Mouse (Mus musculus) lung, embryonic 15.5 days (tissue): ENCODE data around the gene Asdurf. TPM values are rescaled to one million over a fixed set of nuclear protein-coding genes. Genes with fewer than 3 reads are reported as not detected.

ENCODE experiments used
- ATAC-seq: fragments of 200-750 bp; cut with Nextera tagmentation; 2 replicates; pipeline ENCODE4 v1.8.0; 2017; ENCODE audit warnings: moderate number of reproducible peaks, borderline replicate concordance; ENCODE audit not compliant: low FRiP score, low TSS enrichment; ENCODE audit errors: extremely low read depth
- H3K27ac ChIP-seq: fragments of 300-500 bp; sonication (generic); 2 replicates; pipeline ENCODE4 v1.5.1; 2015; ENCODE audit warnings: moderate library complexity, mild to moderate bottlenecking, inconsistent platforms
- H3K27me3 ChIP-seq: fragments of 300-500 bp; sonication (generic); 2 replicates; pipeline ENCODE4 v1.6.1; 2015; ENCODE audit warnings: inconsistent platforms
- H3K36me3 ChIP-seq: fragments of 300-500 bp; sonication (generic); 2 replicates; pipeline ENCODE4 v1.6.1; 2015; ENCODE audit warnings: inconsistent platforms
- H3K4me1 ChIP-seq: fragments of 300-500 bp; sonication (generic); 2 replicates; pipeline ENCODE4 v1.6.1; 2015; ENCODE audit warnings: inconsistent platforms
- H3K4me2 ChIP-seq: fragments of 300-500 bp; sonication (generic); 2 replicates; pipeline ENCODE4 v1.6.1; 2015; ENCODE audit warnings: inconsistent platforms, mild to moderate bottlenecking, moderate library complexity
- H3K4me3 ChIP-seq: fragments of 300-500 bp; sonication (generic); 2 replicates; pipeline ENCODE4 v1.5.1; 2015; ENCODE audit warnings: mild to moderate bottlenecking, inconsistent platforms
- H3K9ac ChIP-seq: fragments of 300-500 bp; sonication (generic); 2 replicates; pipeline ENCODE4 v1.6.1; 2015; ENCODE audit warnings: inconsistent platforms
- H3K9me3 ChIP-seq: fragments of 300-500 bp; sonication (generic); 2 replicates; pipeline ENCODE4 v1.6.1; 2016; ENCODE audit warnings: inconsistent platforms
- WGBS: fragments of 180-500 bp; shearing (Covaris S2); methylation state at CpG from one replicate; pipeline ENCODE4 v1.1.7; 2015; 5-methylcytosine and 5-hydroxymethylcytosine counted together
- polyA plus RNA-seq: library from polyadenylated mRNA; unstranded; fragments of >200 nt; fragmentation: Nextera tagmentation; extraction: Ambion mirVana; gene quantifications from 2 replicates; pipeline ENCODE4 v1.2.1, GENCODE M21; 2015

The Asdurf gene
- polyA plus RNA-seq, 1 experiment from 2014 or later, result not detected

DNA sequence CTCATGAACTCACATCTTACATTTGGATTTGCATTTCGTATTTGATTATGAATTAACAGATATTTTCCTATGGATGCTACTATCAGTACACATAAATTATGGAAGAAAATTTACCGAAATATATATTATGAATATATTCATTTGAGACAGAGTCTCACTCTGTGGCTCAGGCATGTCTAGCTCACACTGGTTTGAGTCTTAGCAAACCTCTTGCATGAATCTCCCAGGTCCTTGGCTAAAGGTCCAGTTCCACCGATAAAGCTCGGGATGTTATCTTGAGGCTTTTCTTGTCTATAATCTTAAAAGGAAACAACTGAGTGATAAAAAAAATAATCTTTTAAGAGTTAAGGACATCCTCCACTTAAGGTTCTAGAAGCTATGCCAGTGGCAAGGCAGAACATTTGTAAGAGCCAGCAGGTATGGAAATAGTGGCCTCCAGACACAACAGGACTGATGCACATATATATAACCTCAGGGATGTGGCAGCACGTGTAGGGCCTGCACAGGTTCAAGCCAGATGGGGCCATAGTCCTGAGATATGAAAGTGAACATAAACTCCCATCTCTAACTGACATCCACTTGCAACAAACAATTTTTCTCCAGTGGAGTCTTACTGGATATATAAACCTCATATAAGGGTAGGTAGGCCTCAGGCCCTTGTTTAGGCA is 27.5 kb downstream of the Asdurf start:
- Histone ChIP-seq H3K9me3 (no peaks in the 10 kb centered on the region), H3K4me2 (no peak overlapping the region), H3K27me3 (no peaks in the 10 kb centered on the region), H3K9ac (no peak overlapping the region), H3K4me3 (no peak overlapping the region), H3K4me1 (no peaks in the 10 kb centered on the region), H3K27ac (no peak overlapping the region), H3K36me3 (no peaks in the 10 kb centered on the region)
- 89% methylated on average over 5 of the region's 5 CpGs for WGBS
- no peak for ATAC-seq

DNA sequence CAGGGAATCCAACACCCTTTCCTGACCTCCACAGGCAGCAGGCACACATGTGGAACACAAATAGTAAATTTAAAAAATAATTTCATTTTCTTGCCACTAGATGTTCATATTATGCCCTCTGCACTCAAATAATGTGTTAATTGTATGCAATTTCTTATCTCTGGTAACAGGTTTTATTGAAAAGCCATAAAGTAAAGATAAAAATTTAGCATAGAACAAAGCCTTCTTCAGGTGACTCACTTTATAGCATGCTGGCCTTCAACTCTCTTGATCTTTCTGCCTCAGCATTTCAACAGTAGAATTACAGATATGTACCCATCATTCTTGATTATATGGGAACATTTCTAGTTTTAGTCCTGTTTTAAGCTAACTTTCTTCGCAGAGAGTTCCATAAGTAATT is 28.1 kb downstream of the Asdurf start:
- Histone ChIP-seq H3K27me3 (no peaks in the 10 kb centered on the region), H3K36me3 (no peaks in the 10 kb centered on the region), H3K9me3 (no peaks in the 10 kb centered on the region), H3K4me2 (no peak overlapping the region), H3K9ac (no peak overlapping the region), H3K4me3 (no peak overlapping the region), H3K4me1 (no peaks in the 10 kb centered on the region), H3K27ac (no peak overlapping the region)
- WGBS, result 96% methylated on average over 1 of the region's 1 CpGs
- ATAC-seq, result no peak

DNA sequence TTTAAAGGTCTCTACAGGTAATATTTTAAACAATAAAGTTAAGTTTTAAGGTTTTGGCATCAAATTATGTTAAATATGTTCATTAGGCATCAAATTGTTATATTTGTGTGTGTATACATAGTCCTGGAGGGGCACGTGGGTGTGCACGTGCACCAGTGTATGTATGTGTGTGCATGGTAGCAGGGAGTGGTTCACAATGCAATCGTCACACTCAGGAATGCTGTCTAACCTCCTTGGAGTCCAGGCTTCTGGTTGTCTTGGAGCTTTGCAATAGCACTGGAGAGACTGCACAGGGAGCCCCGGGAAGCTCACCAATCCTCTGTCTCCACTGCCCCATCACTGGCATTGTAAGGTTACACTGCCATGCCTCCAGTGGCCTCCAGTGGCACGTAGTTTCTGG is 29.2 kb downstream of the Asdurf start:
- Histone ChIP-seq H3K27ac (no peak overlapping the region), H3K27me3 (no peaks in the 10 kb centered on the region), H3K4me3 (no peak overlapping the region), H3K4me2 (no peak overlapping the region), H3K9ac (no peak overlapping the region), H3K9me3 (no peaks in the 10 kb centered on the region), H3K36me3 (0 out of 2 replicates have a peak, but pooled peaks cover 3% of the 10 kb centered on the region), H3K4me1 (no peaks in the 10 kb centered on the region)
- WGBS, result 89% methylated on average over 5 of the region's 5 CpGs
- ATAC-seq, result no peak

- 95% methylated on average over 4 of the region's 4 CpGs for whole genome bisulfite sequencing
- Histone ChIP-seq H3K9ac (no peak overlapping the region), H3K4me2 (no peak overlapping the region), H3K36me3 (peaks cover 9% of the 10 kb centered on the region; the same call in 1 of the 2 replicates), H3K27ac (no peak overlapping the region), H3K4me1 (no peaks in the 10 kb centered on the region), H3K27me3 (no peaks in the 10 kb centered on the region), H3K9me3 (no peaks in the 10 kb centered on the region), H3K4me3 (no peak overlapping the region)
- no peak for ATAC-seq
Measured at GRCm38 (mm10) chr1:53321662-53322344, 30.6 kb downstream of the Asdurf start.

GRCm38 (mm10) chr1:53312989-53313967 is 39.1 kb downstream of the Asdurf start, which contains the start of gene Osgepl1:
Gene Osgepl1, plus strand, starts transcription at chr1:53313624.
- Histone ChIP-seq H3K9ac (peak within 1 kb of the TSS; percentile 77), H3K4me1 (0 out of 2 replicates have a peak, but pooled peaks cover 4% of the 10 kb centered on the region), H3K27ac (peak within 1 kb of the TSS; percentile 91), H3K4me2 (peak within 1 kb of the TSS; percentile 68), H3K27me3 (no peaks in the 10 kb centered on the region), H3K4me3 (peak within 1 kb of the TSS; percentile 71), H3K9me3 (no peaks in the 10 kb centered on the region), H3K36me3 (peaks cover 6% of the 10 kb centered on the region; the same call in 1 of the 2 replicates)
- WGBS, result 2% methylated on average over 27 of the region's 27 CpGs
- ATAC-seq, result peak; percentile 97; the same call in 1 of the 2 replicates

DNA sequence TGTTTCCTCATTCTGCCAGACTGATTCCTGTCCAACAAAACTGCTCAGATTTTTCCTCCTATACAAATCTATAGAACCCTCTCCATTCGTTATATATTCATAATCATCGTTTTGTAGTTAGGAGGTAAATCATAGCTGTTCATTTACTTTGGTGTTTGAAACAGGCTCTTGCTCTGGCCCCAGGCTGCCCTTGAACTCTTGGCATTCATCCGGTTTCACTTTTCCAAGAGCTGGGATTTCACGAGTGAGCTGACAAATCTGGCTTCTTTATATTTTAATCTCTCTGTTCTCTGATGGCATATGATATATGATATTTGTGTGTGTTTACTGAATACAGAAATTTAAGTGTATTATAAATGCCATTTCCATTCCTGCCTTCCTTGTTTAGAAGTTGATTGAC is 51.9 kb downstream of the Asdurf start:
- Histone ChIP-seq H3K9me3 (no peaks in the 10 kb centered on the region), H3K27me3 (no peaks in the 10 kb centered on the region), H3K36me3 (0 out of 2 replicates have a peak, but pooled peaks cover 3% of the 10 kb centered on the region), H3K4me3 (no peak overlapping the region), H3K9ac (no peak overlapping the region), H3K4me1 (peaks cover 6% of the 10 kb centered on the region; the same call in 1 of the 2 replicates), H3K4me2 (no peak overlapping the region), H3K27ac (no peak overlapping the region)
- WGBS, result 82% methylated on average over 4 of the region's 4 CpGs
- no peak for ATAC-seq

Other genes starting within 250 kb of the Asdurf start
- gene 1700019A02Rik, start 165.0 kb downstream of the Asdurf start, polyA plus RNA-seq, result not detected in 2 replicates
- 15.1 and 16.5 TPM in 2 replicates for gene Pms1, start 55.6 kb downstream of the Asdurf start, polyA plus RNA-seq
- 39.7 and 42.0 TPM in 2 replicates for gene Ormdl1, start 55.5 kb downstream of the Asdurf start, polyA plus RNA-seq
- gene Gm28778, start 55.5 kb downstream of the Asdurf start, polyA plus RNA-seq, result not detected in 2 replicates
- 23.5 and 23.8 TPM in 2 replicates for gene Osgepl1, start 39.0 kb downstream of the Asdurf start, polyA plus RNA-seq
- 0.24 and 0.75 TPM in 2 replicates for gene Gm28551, start within 50 bp of the Asdurf start, polyA plus RNA-seq
- gene Asnsd1, start 133 bp upstream of the Asdurf start, polyA plus RNA-seq, result 65.0 and 66.7 TPM in 2 replicates